Mouse (Mus musculus) liver, adult 2 months (tissue): ENCODE results near the gene Ntsr1. TPM values are rescaled to one million over a fixed set of nuclear protein-coding genes. Genes with fewer than 3 reads are reported as not detected.

ENCODE experiments used
- DNase-seq: peaks from one replicate; pipeline ENCODE4 v3.0.0-alpha.2; 2011; ENCODE audit warnings: low read depth, low spot score; ENCODE audit errors: extremely low read depth
- H3K27ac ChIP-seq: fragments of 200-500 bp; replicated peaks from 2 replicates; pipeline ENCODE4 v1.5.1; 2012; ENCODE audit warnings: low read depth, mild to moderate bottlenecking, control low read depth, inconsistent platforms, low read length; ENCODE audit not compliant: insufficient read depth
- H3K27me3 ChIP-seq: fragments of 200-500 bp; 2 replicates; pipeline ENCODE4 v1.6.1; 2012; ENCODE audit warnings: mild to moderate bottlenecking, moderate library complexity, low read length, inconsistent platforms; ENCODE audit not compliant: control insufficient read depth, insufficient read depth
- H3K36me3 ChIP-seq: fragments of 200-500 bp; 2 replicates; pipeline ENCODE4 v1.6.1; 2012; ENCODE audit warnings: low read length, inconsistent platforms; ENCODE audit not compliant: control insufficient read depth, insufficient read depth
- H3K4me1 ChIP-seq: fragments of 200-500 bp; 2 replicates; pipeline ENCODE4 v1.6.1; 2011; ENCODE audit warnings: low read length; ENCODE audit not compliant: control insufficient read depth, insufficient read depth
- H3K4me3 ChIP-seq: fragments of 200-500 bp; 2 replicates; pipeline ENCODE4 v1.5.1; 2011; ENCODE audit warnings: low read depth, mild to moderate bottlenecking, control low read depth, low read length, moderate library complexity; ENCODE audit not compliant: insufficient read depth
- H3K79me2 ChIP-seq: fragments of 200-500 bp; 2 replicates; pipeline ENCODE4 v1.6.1; 2012; ENCODE audit warnings: inconsistent platforms, mild to moderate bottlenecking, low read length, moderate library complexity; ENCODE audit not compliant: control insufficient read depth, insufficient read depth
- H3K9ac ChIP-seq: fragments of 200-500 bp; 2 replicates; pipeline ENCODE4 v1.6.1; 2012; ENCODE audit warnings: low read depth, mild to moderate bottlenecking, control low read depth, inconsistent platforms, low read length
- CTCF ChIP-seq: fragments of 200-500 bp; IDR thresholded peaks from 2 replicates; pipeline ENCODE4 v1.5.1; 2011; ENCODE audit warnings: low read depth, low read length, control low read depth
- POLR2A ChIP-seq: fragments of 200-500 bp; IDR thresholded peaks from 2 replicates; pipeline ENCODE4 v1.6.1; 2011; ENCODE audit warnings: low read length, control low read depth; ENCODE audit not compliant: insufficient read depth; ENCODE audit errors: extremely low read depth
- WGBS: fragments of 180-500 bp; shearing (Covaris S2); methylation state at CpG from one replicate; pipeline ENCODE4 v1.1.7; 2018; 5-methylcytosine and 5-hydroxymethylcytosine counted together
- polyA plus RNA-seq: library from polyadenylated mRNA; depleted of rRNA; stranded (reverse); fragments of >200 nt; gene quantifications from 2 replicates; pipeline ENCODE4 v1.2.3, GENCODE M21; 2012
- total RNA-seq: library from RNA; depleted of rRNA; stranded (reverse); fragments of >200 nt; gene quantifications from 2 replicates; pipeline ENCODE4 v1.2.3, GENCODE M21; 2014

Gene Ntsr1
- total and polyA plus RNA-seq, 2 experiments = not detected

GRCm38 (mm10) chr2:180511875-180512661 lies 12.3 kb downstream of the Ntsr1 start:
- Histone ChIP-seq H3K79me2 (no peaks in the 10 kb centered on the region), H3K9ac (no peak overlapping the region), H3K27me3 (no peaks in the 10 kb centered on the region), H3K27ac (no peak overlapping the region), H3K36me3 (no peaks in the 10 kb centered on the region), H3K4me1 (no peaks in the 10 kb centered on the region), H3K4me3 (no peak overlapping the region)
- no peak for TF ChIP-seq POLR2A
- WGBS = 71% methylated on average over 13 of the region's 13 CpGs
- DNase-seq = no peak

GRCm38 (mm10) chr2:180513019-180513418 lies 13.2 kb downstream of the Ntsr1 start:
- H3K27me3 ChIP-seq = no peaks in the 10 kb centered on the region
- H3K9ac ChIP-seq = no peak overlapping the region
- no peak for DNase-seq
- WGBS = 84% methylated on average over 3 of the region's 3 CpGs
- H3K79me2 ChIP-seq = no peaks in the 10 kb centered on the region
- H3K36me3 ChIP-seq = no peaks in the 10 kb centered on the region
- H3K4me3 ChIP-seq = no peak overlapping the region
- H3K27ac ChIP-seq = no peak overlapping the region
- no peaks in the 10 kb centered on the region for H3K4me1 ChIP-seq
- TF ChIP-seq CTCF = no peak
- no peak for TF ChIP-seq POLR2A

- no peak for TF ChIP-seq CTCF
- no peak for TF ChIP-seq POLR2A
- no peaks in the 10 kb centered on the region for H3K79me2 ChIP-seq
- no peaks in the 10 kb centered on the region for H3K4me1 ChIP-seq
- H3K9ac ChIP-seq = no peak overlapping the region
- no peaks in the 10 kb centered on the region for H3K27me3 ChIP-seq
- no peak for DNase-seq
- H3K36me3 ChIP-seq = no peaks in the 10 kb centered on the region
- H3K4me3 ChIP-seq = no peak overlapping the region
- 68% methylated on average over 4 of the region's 4 CpGs for WGBS
- H3K27ac ChIP-seq = no peak overlapping the region
These were observed 14.1 kb downstream of the Ntsr1 start for GRCm38 (mm10) chr2:180513835-180514234.

GRCm38 (mm10) chr2:180521437-180522221 lies 21.9 kb downstream of the Ntsr1 start:
- no peak for DNase-seq
- WGBS = 73% methylated on average over 5 of the region's 5 CpGs
- Histone ChIP-seq H3K36me3 (no peaks in the 10 kb centered on the region), H3K79me2 (no peaks in the 10 kb centered on the region), H3K4me3 (no peak overlapping the region), H3K27me3 (no peaks in the 10 kb centered on the region), H3K27ac (no peak overlapping the region), H3K9ac (no peak overlapping the region), H3K4me1 (no peaks in the 10 kb centered on the region)
- TF ChIP-seq POLR2A (no peak), CTCF (no peak)

- Histone ChIP-seq H3K36me3 (no peaks in the 10 kb centered on the region), H3K4me1 (no peaks in the 10 kb centered on the region), H3K27me3 (0 out of 2 replicates have a peak, but pooled peaks cover under 1% of the 10 kb centered on the region), H3K79me2 (no peaks in the 10 kb centered on the region), H3K27ac (no peak overlapping the region), H3K9ac (no peak overlapping the region), H3K4me3 (no peak overlapping the region)
- WGBS = 59% methylated on average over 4 of the region's 4 CpGs
- TF ChIP-seq POLR2A (no peak), CTCF (no peak)
- DNase-seq = no peak
These were observed 23.0 kb downstream of the Ntsr1 start for GRCm38 (mm10) chr2:180522825-180523224.
